In the genomic region with DNA sequence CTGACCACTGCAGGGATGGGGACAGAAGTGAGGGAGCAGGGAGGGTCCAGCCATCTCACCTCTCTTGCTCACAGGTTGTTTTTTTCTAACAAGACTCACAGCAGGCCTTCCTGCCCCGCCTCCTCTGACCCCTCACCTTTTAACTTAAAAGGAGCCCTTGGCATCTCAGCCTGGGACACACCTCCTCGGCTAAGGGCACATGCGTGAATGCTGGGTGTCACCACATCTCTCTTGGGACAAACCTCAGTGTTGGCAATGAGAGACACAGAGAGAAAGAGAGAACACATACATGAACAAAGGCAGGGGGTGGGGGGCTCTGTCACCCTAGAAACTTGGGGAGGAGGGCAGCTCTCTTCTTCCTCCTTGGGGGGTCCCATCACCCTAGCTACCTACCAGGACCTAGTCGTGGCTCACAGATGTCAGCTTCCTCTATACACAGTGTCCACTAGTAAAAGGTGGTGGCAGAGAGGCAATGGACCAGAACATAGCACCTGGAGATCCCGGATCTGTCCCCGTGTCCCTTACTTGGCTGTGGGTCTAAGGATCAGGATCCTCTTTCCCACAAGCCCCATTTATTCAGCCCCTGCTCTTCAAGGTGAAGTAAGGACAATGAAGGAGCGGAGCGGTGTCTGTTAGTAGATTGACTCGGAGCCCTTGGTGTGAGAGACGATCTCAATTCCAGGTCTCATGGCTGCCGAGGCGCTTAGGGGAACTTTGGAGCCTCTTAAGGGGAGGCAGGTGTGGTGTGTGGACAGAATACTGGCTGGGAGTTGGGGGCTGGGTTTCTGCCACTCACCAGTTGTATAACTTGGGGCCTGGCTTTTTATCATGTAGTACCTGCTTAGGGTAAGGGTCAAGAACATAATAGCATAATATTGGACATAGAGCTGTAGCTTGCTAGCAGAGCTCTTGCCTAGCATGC, we compare ENCODE assay signal across 8 mouse cellular contexts. TPM values are rescaled to one million over a fixed set of nuclear protein-coding genes. Genes with fewer than 3 reads are reported as not detected.
A peak's percentile ranks its signal among the peaks of the same experiment; 100 is the strongest.
DNase-seq lines count a peak whose midpoint lies in the region; ATAC-seq lines count a peak whose summit lies in the region.

No protein-coding gene starts in this region.

- H3K4me2 ChIP-seq in heart, embryonic 12.5 days: peak overlapping the region; percentile 66
- peak overlapping the region; percentile 46; the same call in 1 of the 2 replicates for H3K4me2 ChIP-seq in embryonic facial prominence, embryonic 12.5 days (replicated peaks)
- H3K4me2 ChIP-seq in intestine, embryonic 15.5 days (replicated peaks): peak overlapping the region; percentile 86
- H3K4me2 ChIP-seq in midbrain, embryonic 16.5 days (ENCODE audit: low read length): peak overlapping the region; percentile 93

- no peak for ATAC-seq in heart, embryonic 12.5 days (ENCODE audit: insufficient number of reproducible peaks, low FRiP score)
- ATAC-seq in embryonic facial prominence, embryonic 12.5 days (ENCODE audit: insufficient number of reproducible peaks, insufficient read depth, low FRiP score, low TSS enrichment): no peak
- ATAC-seq in intestine, embryonic 15.5 days: no peak
- no peak for ATAC-seq in midbrain, embryonic 16.5 days

- H3K9me3 ChIP-seq in heart, embryonic 12.5 days (replicated peaks): no peaks in the 10 kb centered on the region
- no peaks in the 10 kb centered on the region for H3K9me3 ChIP-seq in embryonic facial prominence, embryonic 12.5 days
- H3K9me3 ChIP-seq in intestine, embryonic 15.5 days: no peaks in the 10 kb centered on the region
- no peaks in the 10 kb centered on the region for H3K9me3 ChIP-seq in midbrain, embryonic 16.5 days (replicated peaks; ENCODE audit: control insufficient read depth, low read length, poor library complexity, severe bottlenecking)

- H3K9ac ChIP-seq in heart, embryonic 12.5 days: peak overlapping the region; percentile 21; the same call in 1 of the 2 replicates
- no peak overlapping the region for H3K9ac ChIP-seq in embryonic facial prominence, embryonic 12.5 days
- peak overlapping the region; percentile 18 for H3K9ac ChIP-seq in intestine, embryonic 15.5 days
- peak overlapping the region; percentile 31 for H3K9ac ChIP-seq in midbrain, embryonic 16.5 days (ENCODE audit: low read depth, low read length)

- no peaks in the 10 kb centered on the region for H3K36me3 ChIP-seq in heart, embryonic 12.5 days
- no peaks in the 10 kb centered on the region for H3K36me3 ChIP-seq in embryonic facial prominence, embryonic 12.5 days
- H3K36me3 ChIP-seq in intestine, embryonic 15.5 days: no peaks in the 10 kb centered on the region
- H3K36me3 ChIP-seq in midbrain, embryonic 16.5 days (ENCODE audit: control insufficient read depth, insufficient read depth, low read length): no peaks in the 10 kb centered on the region

- no peak overlapping the region; the same call in 1 of the 2 replicates for H3K4me3 ChIP-seq in heart, embryonic 12.5 days
- H3K4me3 ChIP-seq in embryonic facial prominence, embryonic 12.5 days: no peak overlapping the region
- H3K4me3 ChIP-seq in intestine, embryonic 15.5 days (replicated peaks): 0 out of 2 replicates have a peak overlapping the region, but pooled peaks have one; percentile 7
- peak overlapping the region; percentile 14 for H3K4me3 ChIP-seq in midbrain, embryonic 16.5 days (ENCODE audit: low read depth, low read length)

- no peak for DNase-seq in heart, postnatal 14 days
- no peak for DNase-seq in spleen, postnatal 10 days (ENCODE audit: low spot score in 2 of 2)
- DNase-seq in adipocyte (ENCODE audit: low spot score): no peak
- no peak for DNase-seq in frontal cortex, postnatal 10 days (ENCODE audit: low spot score in 2 of 2)

- intact Hi-C loops in heart, postnatal 14 days (cut with DNase I): no loop called here

- H3K27me3 ChIP-seq in heart, embryonic 12.5 days (replicated peaks): no peaks in the 10 kb centered on the region
- H3K27me3 ChIP-seq in embryonic facial prominence, embryonic 12.5 days: no peaks in the 10 kb centered on the region
- H3K27me3 ChIP-seq in intestine, embryonic 15.5 days (replicated peaks): no peaks in the 10 kb centered on the region
- no peaks in the 10 kb centered on the region for H3K27me3 ChIP-seq in midbrain, embryonic 16.5 days (ENCODE audit: control insufficient read depth, insufficient read depth, low read depth, low read length)

- WGBS in heart, embryonic 12.5 days: 46% methylated on average over 12 of the region's 12 CpGs
- WGBS in embryonic facial prominence, embryonic 12.5 days: 49% methylated on average over 12 of the region's 12 CpGs
- 37% methylated on average over 12 of the region's 12 CpGs for WGBS in intestine, embryonic 15.5 days
- WGBS in midbrain, embryonic 16.5 days: 46% methylated on average over 12 of the region's 12 CpGs

- peaks cover 86% of the 10 kb centered on the region for H3K4me1 ChIP-seq in heart, embryonic 12.5 days (replicated peaks)
- peaks cover 88% of the 10 kb centered on the region for H3K4me1 ChIP-seq in embryonic facial prominence, embryonic 12.5 days
- H3K4me1 ChIP-seq in intestine, embryonic 15.5 days (replicated peaks): peaks cover 81% of the 10 kb centered on the region
- peaks cover 77% of the 10 kb centered on the region for H3K4me1 ChIP-seq in midbrain, embryonic 16.5 days (ENCODE audit: control insufficient read depth, insufficient read depth, low read length)

- H3K27ac ChIP-seq in heart, embryonic 12.5 days (ENCODE audit: poor library complexity, severe bottlenecking): peak overlapping the region; percentile 88
- H3K27ac ChIP-seq in embryonic facial prominence, embryonic 12.5 days: peak overlapping the region; percentile 85
- H3K27ac ChIP-seq in intestine, embryonic 15.5 days: peak overlapping the region; percentile 93
- peak overlapping the region; percentile 87 for H3K27ac ChIP-seq in midbrain, embryonic 16.5 days (ENCODE audit: low read length)

RNA-seq across cellular contexts. Expression of a gene that starts 5.8 kb away (rescaled TPM):
- polyA plus RNA-seq in heart, embryonic 12.5 days (2016; fragmentation: Nextera tagmentation; extraction: Ambion mirVana): 27.0 and 29.8 TPM in 2 replicates
- 100 to 1,000 TPM; 123 to 130 TPM for total RNA-seq in heart, postnatal 14 days (2021)
- 29.1 and 34.3 TPM in 2 replicates for polyA plus RNA-seq in embryonic facial prominence, embryonic 12.5 days (2016; fragmentation: Nextera tagmentation; extraction: Ambion mirVana)
- 42.7 and 45.5 TPM in 2 replicates for polyA plus RNA-seq in intestine, embryonic 15.5 days (2015; fragmentation: Nextera tagmentation; extraction: Ambion mirVana)
- 139 and 149 TPM in 2 replicates for polyA plus RNA-seq in midbrain, embryonic 16.5 days (2015; fragmentation: Nextera tagmentation; extraction: Ambion mirVana)

RNA-seq across cellular contexts. Expression of a gene that starts 17.0 kb away (rescaled TPM):
- polyA plus RNA-seq in heart, embryonic 12.5 days (2016; fragmentation: Nextera tagmentation; extraction: Ambion mirVana): 45.9 and 48.1 TPM in 2 replicates
- 10 to 100 TPM; 49.5 to 49.8 TPM for total RNA-seq in heart, postnatal 14 days (2021)
- polyA plus RNA-seq in embryonic facial prominence, embryonic 12.5 days (2016; fragmentation: Nextera tagmentation; extraction: Ambion mirVana): 70.4 and 73.6 TPM in 2 replicates
- 39.6 and 42.5 TPM in 2 replicates for polyA plus RNA-seq in intestine, embryonic 15.5 days (2015; fragmentation: Nextera tagmentation; extraction: Ambion mirVana)
- 75.1 and 77.5 TPM in 2 replicates for polyA plus RNA-seq in midbrain, embryonic 16.5 days (2015; fragmentation: Nextera tagmentation; extraction: Ambion mirVana)

RNA-seq across cellular contexts. Expression of a gene that starts 28.9 kb away (rescaled TPM):
- polyA plus RNA-seq in heart, embryonic 12.5 days (2016; fragmentation: Nextera tagmentation; extraction: Ambion mirVana): 6.4 TPM in 2 replicates
- 10 to 100 TPM; 20.7 to 31.5 TPM for total RNA-seq in heart, postnatal 14 days (2021)
- 1.6 and 1.7 TPM in 2 replicates for polyA plus RNA-seq in embryonic facial prominence, embryonic 12.5 days (2016; fragmentation: Nextera tagmentation; extraction: Ambion mirVana)
- polyA plus RNA-seq in intestine, embryonic 15.5 days (2015; fragmentation: Nextera tagmentation; extraction: Ambion mirVana): 2.6 and 2.7 TPM in 2 replicates
- polyA plus RNA-seq in midbrain, embryonic 16.5 days (2015; fragmentation: Nextera tagmentation; extraction: Ambion mirVana): 3.5 and 5.2 TPM in 2 replicates

RNA-seq across cellular contexts. Expression of a gene that starts 45.1 kb away (rescaled TPM):
- not detected in 2 replicates for polyA plus RNA-seq in heart, embryonic 12.5 days (2016; fragmentation: Nextera tagmentation; extraction: Ambion mirVana)
- total RNA-seq in heart, postnatal 14 days (2021): not detected
- polyA plus RNA-seq in embryonic facial prominence, embryonic 12.5 days (2016; fragmentation: Nextera tagmentation; extraction: Ambion mirVana): not detected in 2 replicates
- polyA plus RNA-seq in intestine, embryonic 15.5 days (2015; fragmentation: Nextera tagmentation; extraction: Ambion mirVana): not detected in 2 replicates
- polyA plus RNA-seq in midbrain, embryonic 16.5 days (2015; fragmentation: Nextera tagmentation; extraction: Ambion mirVana): not detected in 2 replicates

RNA-seq across cellular contexts. Expression of a gene that starts 49.1 kb away (rescaled TPM):
- 20.3 and 21.4 TPM in 2 replicates for polyA plus RNA-seq in heart, embryonic 12.5 days (2016; fragmentation: Nextera tagmentation; extraction: Ambion mirVana)
- total RNA-seq in heart, postnatal 14 days (2021): 10 to 100 TPM; 71.2 to 71.8 TPM
- polyA plus RNA-seq in embryonic facial prominence, embryonic 12.5 days (2016; fragmentation: Nextera tagmentation; extraction: Ambion mirVana): 35.2 and 35.6 TPM in 2 replicates
- polyA plus RNA-seq in intestine, embryonic 15.5 days (2015; fragmentation: Nextera tagmentation; extraction: Ambion mirVana): 18.9 and 19.7 TPM in 2 replicates
- 29.2 and 33.2 TPM in 2 replicates for polyA plus RNA-seq in midbrain, embryonic 16.5 days (2015; fragmentation: Nextera tagmentation; extraction: Ambion mirVana)

Comparison
In these comparisons a context has a peak if more than half of its experiments do, and no peak if none do; other contexts are left out.
1. H3K4me3 ChIP-seq: peak in intestine, embryonic 15.5 days (single experiment) and midbrain, embryonic 16.5 days (single experiment); none in heart, embryonic 12.5 days (single experiment) and embryonic facial prominence, embryonic 12.5 days (single experiment).
2. Peak in every context shown above with its lines, with median percentiles within 50 percentile points of each other: H3K27ac ChIP-seq and H3K4me2 ChIP-seq.